Mouse (Mus musculus) embryonic facial prominence, embryonic 11.5 days (tissue): ENCODE measurements around the gene Anpep. TPM values are rescaled to one million over a fixed set of nuclear protein-coding genes. Genes with fewer than 3 reads are reported as not detected.

Experiments
- ATAC-seq: fragments of 200-750 bp; cut with Nextera tagmentation; replicated peaks from 2 replicates; pipeline ENCODE4 v1.8.0; 2017; ENCODE audit warnings: low read depth; ENCODE audit not compliant: insufficient number of reproducible peaks, low FRiP score, low TSS enrichment
- DNase-seq: peaks from one replicate; pipeline ENCODE4 v3.0.0-alpha.2; 2015; ENCODE audit warnings: low spot score
- H3K27ac ChIP-seq: fragments of 300-500 bp; sonication (generic); replicated peaks from 2 replicates; pipeline ENCODE4 v1.5.1; 2014; ENCODE audit warnings: mild to moderate bottlenecking, low read depth, low read length, control low read depth
- H3K27me3 ChIP-seq: fragments of 300-500 bp; sonication (generic); 2 replicates; pipeline ENCODE4 v1.6.1; 2014; ENCODE audit warnings: mild to moderate bottlenecking, low read length, moderate library complexity, mixed read lengths; ENCODE audit not compliant: control insufficient read depth, insufficient read depth
- H3K36me3 ChIP-seq: fragments of 300-500 bp; sonication (generic); replicated peaks from 2 replicates; pipeline ENCODE4 v1.6.1; 2014; ENCODE audit warnings: low read depth, mild to moderate bottlenecking, low read length, moderate library complexity, mixed read lengths; ENCODE audit not compliant: control insufficient read depth, insufficient read depth
- H3K4me1 ChIP-seq: fragments of 300-500 bp; sonication (generic); 2 replicates; pipeline ENCODE4 v1.6.1; 2014; ENCODE audit warnings: low read length, mixed read lengths; ENCODE audit not compliant: control insufficient read depth, insufficient read depth
- H3K4me2 ChIP-seq: fragments of 300-500 bp; sonication (generic); 2 replicates; pipeline ENCODE4 v1.6.1; 2014; ENCODE audit warnings: low read depth, mild to moderate bottlenecking, control low read depth, low read length, moderate library complexity
- H3K4me3 ChIP-seq: fragments of 300-500 bp; sonication (generic); 2 replicates; pipeline ENCODE4 v1.5.1; 2014; ENCODE audit warnings: low read depth, low read length, control low read depth
- H3K9ac ChIP-seq: fragments of 300-500 bp; sonication (generic); replicated peaks from 2 replicates; pipeline ENCODE4 v1.6.1; 2014; ENCODE audit warnings: mild to moderate bottlenecking, control low read depth, low read length
- H3K9me3 ChIP-seq: fragments of 300-500 bp; sonication (generic); replicated peaks from 2 replicates; pipeline ENCODE4 v1.6.1; 2016; ENCODE audit warnings: mild to moderate bottlenecking, low read length, inconsistent platforms, mixed read lengths; ENCODE audit not compliant: control insufficient read depth
- WGBS: fragments of 180-500 bp; shearing (Covaris S2); extraction: QIAGEN DNeasy Blood & Tissue Kit; methylation state at CpG from one replicate; pipeline ENCODE4 v1.1.7; 2014; 5-methylcytosine and 5-hydroxymethylcytosine counted together
- polyA plus RNA-seq: library from polyadenylated mRNA; unstranded; fragments of >200 nt; fragmentation: Nextera tagmentation; extraction: Ambion mirVana; gene quantifications from 2 replicates; pipeline ENCODE4 v1.2.1, GENCODE M21; 2014

Anpep gene
- polyA plus RNA-seq, 1 experiment from 2014 or later = 7.5 TPM

GRCm38 (mm10) chr7:79782516-79782855 lies 78.4 kb downstream of the Anpep start:
- no peaks in the 10 kb centered on the region for H3K4me1 ChIP-seq
- no peak overlapping the region for H3K4me3 ChIP-seq
- no peaks in the 10 kb centered on the region for H3K9me3 ChIP-seq
- ATAC-seq (no peak), DNase-seq (no peak)
- H3K9ac ChIP-seq = no peak overlapping the region
- no peaks in the 10 kb centered on the region for H3K27me3 ChIP-seq
- no peak overlapping the region for H3K27ac ChIP-seq
- 84% methylated on average over 2 of the region's 2 CpGs for WGBS
- H3K4me2 ChIP-seq = no peak overlapping the region
- no peaks in the 10 kb centered on the region for H3K36me3 ChIP-seq

- H3K27ac ChIP-seq = no peak overlapping the region
- H3K9me3 ChIP-seq = no peaks in the 10 kb centered on the region
- H3K36me3 ChIP-seq = no peaks in the 10 kb centered on the region
- H3K4me3 ChIP-seq = no peak overlapping the region
- 76% methylated on average over 11 of the region's 11 CpGs for WGBS
- no peaks in the 10 kb centered on the region for H3K4me1 ChIP-seq
- ATAC-seq = no peak
- no peak overlapping the region for H3K9ac ChIP-seq
- no peak for DNase-seq
- H3K4me2 ChIP-seq = no peak overlapping the region
- H3K27me3 ChIP-seq = no peaks in the 10 kb centered on the region
Observed at GRCm38 (mm10) chr7:79781826-79782515, 78.9 kb downstream of the Anpep start.

GRCm38 (mm10) chr7:79780647-79781626 lies 79.9 kb downstream of the Anpep start:
- H3K4me2 ChIP-seq = 0 out of 2 replicates have a peak overlapping the region, but pooled peaks have one; percentile 5
- no peaks in the 10 kb centered on the region for H3K9me3 ChIP-seq
- 0 out of 2 replicates have a peak overlapping the region, but pooled peaks have one; percentile 7 for H3K9ac ChIP-seq
- H3K4me3 ChIP-seq = no peak overlapping the region
- H3K27me3 ChIP-seq = no peaks in the 10 kb centered on the region
- no peak overlapping the region for H3K27ac ChIP-seq
- H3K36me3 ChIP-seq = no peaks in the 10 kb centered on the region
- H3K4me1 ChIP-seq = no peaks in the 10 kb centered on the region
- ATAC-seq = peak; percentile 81; the same call in 1 of the 2 replicates
- WGBS = 29% methylated on average over 16 of the region's 16 CpGs
- DNase-seq = peak; percentile 86

Other genes with a start within 250 kb of the Anpep start
- gene Rhcg, start 243.4 kb downstream of the Anpep start, polyA plus RNA-seq = 0.53 and 0.67 TPM in 2 replicates
- gene Ticrr, start 200.9 kb downstream of the Anpep start, polyA plus RNA-seq = 15.3 and 16.3 TPM in 2 replicates
- gene Kif7, start 145.3 kb downstream of the Anpep start, polyA plus RNA-seq = 4.5 TPM in 2 replicates
- not detected in 2 replicates for gene Plin1, start 128.2 kb downstream of the Anpep start, polyA plus RNA-seq
- 7.1 and 8.3 TPM in 2 replicates for gene Pex11a, start 117.9 kb downstream of the Anpep start, polyA plus RNA-seq
- gene Wdr93, start 117.9 kb downstream of the Anpep start, polyA plus RNA-seq = 0.21 and 0.42 TPM in 2 replicates
- gene Mesp1, start 67.3 kb downstream of the Anpep start, polyA plus RNA-seq = 0.17 TPM in 1 of 2 replicates, not detected in the other
- gene Mesp2, start 50.3 kb downstream of the Anpep start, polyA plus RNA-seq = 0.53 TPM in 1 of 2 replicates, not detected in the other
- 49.4 and 61.2 TPM in 2 replicates for gene Ap3s2, start 59.6 kb upstream of the Anpep start, polyA plus RNA-seq
- 20.6 and 23.1 TPM in 2 replicates for gene Arpin, start 74.3 kb upstream of the Anpep start, polyA plus RNA-seq
- 16.4 and 17.8 TPM in 2 replicates for gene Zfp710, start 163.8 kb upstream of the Anpep start, polyA plus RNA-seq